Mouse (Mus musculus): ENCODE measurements around the gene Olfr1032. TPM values are rescaled to one million over a fixed set of nuclear protein-coding genes. Genes with fewer than 3 reads are reported as not detected.
A peak's percentile ranks its signal among the peaks of the same experiment; 100 is the strongest.
"Not testable (repeated sequence)": the region's sequence is repeated elsewhere in the genome, so short reads cannot be mapped to it uniquely, and the experiment has no call there.

Gene Olfr1032
- total and polyA plus RNA-seq, 3 experiments = not detected

- no peak within 1 kb of the TSS for H3K9ac ChIP-seq (ENCODE audit: control insufficient read depth, low read depth, low read length, poor library complexity, severe bottlenecking)
- H3K79me2 ChIP-seq (ENCODE audit: control insufficient read depth, insufficient read depth, low read length, poor library complexity) = no peaks in the 10 kb centered on the region
Observed at GRCm38 (mm10) chr2:85978976-85979375, 26.4 kb upstream of the Olfr1032 start, which contains the start of gene Olfr1030. TSS of gene Olfr1030 (plus strand) at chr2:85979276.

GRCm38 (mm10) chr2:85990004-85990403 lies 15.3 kb upstream of the Olfr1032 start, which contains the start of gene Olfr1031:
TSS of gene Olfr1031 (plus strand) at chr2:85990304.
- Histone ChIP-seq H3K79me2 (ENCODE audit: control insufficient read depth, insufficient read depth, low read length, poor library complexity) (no peaks in the 10 kb centered on the region), H3K36me3 (ENCODE audit: control insufficient read depth in 1 of 2, insufficient read depth in 2 of 2, low read length in 2 of 2) (no peaks in the 10 kb centered on the region), H3K27me3 (ENCODE audit: control insufficient read depth in 1 of 2, insufficient read depth in 2 of 2, low read length in 2 of 2) (no peaks in the 10 kb centered on the region)

More at GRCm38 (mm10) chr2:85978976-85979375, 26.4 kb upstream of the Olfr1032 start, which contains the start of gene Olfr1030:
- H3K4me3 ChIP-seq (ENCODE audit: control insufficient read depth in 1 of 2, insufficient read depth in 1 of 2, low read depth in 2 of 2, low read length in 2 of 2) = no peak within 1 kb of the TSS
- no peaks in the 10 kb centered on the region for H3K4me1 ChIP-seq (ENCODE audit: control insufficient read depth in 1 of 2, insufficient read depth in 2 of 2, low read length in 2 of 2)
- TF ChIP-seq NRF1 (IDR thresholded peaks at IDR 0.05; ENCODE audit: insufficient read depth, low read depth, low read length, poor library complexity, severe bottlenecking) (no peak), MEF2A (IDR thresholded peaks at IDR 0.05; ENCODE audit: extremely low read depth, insufficient replicate concordance, low read depth, low read length, poor library complexity, severe bottlenecking) (no peak), MAZ (IDR thresholded peaks at IDR 0.05; ENCODE audit: low read depth, low read length) (no peak), GATA1 (IDR thresholded peaks at IDR 0.05; ENCODE audit: low read depth, low read length) (no peak), GABPA (IDR thresholded peaks at IDR 0.05; ENCODE audit: low read depth, low read length) (no peak), UBTF (IDR thresholded peaks at IDR 0.05; ENCODE audit: borderline replicate concordance, insufficient read depth, low read depth, low read length) (no peak), MYB (IDR thresholded peaks at IDR 0.05; ENCODE audit: low read depth, low read length) (no peak), MAX (IDR thresholded peaks at IDR 0.05; ENCODE audit: low read length) (no peak), CHD2 (IDR thresholded peaks at IDR 0.05; ENCODE audit: low read length) (no peak), ZKSCAN1 (IDR thresholded peaks at IDR 0.05; ENCODE audit: low read depth, low read length) (no peak), NELFE (IDR thresholded peaks at IDR 0.05; ENCODE audit: low read depth, low read length) (no peak), TCF12 (IDR thresholded peaks at IDR 0.05; ENCODE audit: low read depth, low read length) (no peak), ZMIZ1 (IDR thresholded peaks at IDR 0.05; ENCODE audit: low read depth, low read length) (no peak), CTCF (IDR thresholded peaks at IDR 0.05 in 2 of 3, conservative IDR thresholded peaks at IDR 0.05 in 1 of 3; ENCODE audit: control insufficient read depth in 1 of 3, insufficient read depth in 1 of 3, low read depth in 2 of 3, low read length in 3 of 3, poor library complexity in 1 of 3, severe bottlenecking in 1 of 3) (no peak), CHD1 (IDR thresholded peaks at IDR 0.05; ENCODE audit: low read depth, low read length) (no peak), EP300 (IDR thresholded peaks at IDR 0.05; ENCODE audit: low read depth in 1 of 2, low read length in 2 of 2) (no peak), ELF1 (IDR thresholded peaks at IDR 0.05; ENCODE audit: low read depth, low read length) (no peak), SMC3 (IDR thresholded peaks at IDR 0.05; ENCODE audit: low read depth, low read length) (no peak)
- no peak for DNase-seq (ENCODE audit: low read depth, low spot score)
- H3K36me3 ChIP-seq (ENCODE audit: control insufficient read depth in 1 of 2, insufficient read depth in 2 of 2, low read length in 2 of 2) = no peaks in the 10 kb centered on the region
- H3K27ac ChIP-seq (ENCODE audit: control insufficient read depth, low read depth, low read length) = no peak within 1 kb of the TSS
- H3K27me3 ChIP-seq (ENCODE audit: control insufficient read depth in 1 of 2, insufficient read depth in 2 of 2, low read length in 2 of 2) = no peaks in the 10 kb centered on the region
- H3K9me3 ChIP-seq (replicated peaks; ENCODE audit: insufficient read depth, low read length) = no peaks in the 10 kb centered on the region

GRCm38 (mm10) chr2:86020406-86020805 lies 15.1 kb downstream of the Olfr1032 start, which contains the start of gene Olfr1033:
TSS of gene Olfr1033 (plus strand) at chr2:86020633.
- H3K36me3 ChIP-seq (ENCODE audit: control insufficient read depth in 1 of 2, insufficient read depth in 2 of 2, low read length in 2 of 2); DNase-seq (ENCODE audit: low read depth, low spot score); H3K9me3 ChIP-seq (replicated peaks; ENCODE audit: insufficient read depth, low read length); H3K9ac ChIP-seq (ENCODE audit: control insufficient read depth, low read depth, low read length, poor library complexity, severe bottlenecking); H3K79me2 ChIP-seq (ENCODE audit: control insufficient read depth, insufficient read depth, low read length, poor library complexity); H3K4me1 ChIP-seq (ENCODE audit: control insufficient read depth in 1 of 2, insufficient read depth in 2 of 2, low read length in 2 of 2); H3K27me3 ChIP-seq (ENCODE audit: control insufficient read depth in 1 of 2, insufficient read depth in 2 of 2, low read length in 2 of 2); H3K4me3 ChIP-seq (ENCODE audit: control insufficient read depth in 1 of 2, insufficient read depth in 1 of 2, low read depth in 2 of 2, low read length in 2 of 2): not testable (repeated sequence)
- H3K27ac ChIP-seq (ENCODE audit: control insufficient read depth, low read depth, low read length) = peak within 1 kb of the TSS; percentile 49; the same call in 1 of the 2 replicates

More at GRCm38 (mm10) chr2:85990004-85990403, 15.3 kb upstream of the Olfr1032 start, which contains the start of gene Olfr1031:
- Histone ChIP-seq H3K27ac (ENCODE audit: control insufficient read depth, low read depth, low read length) (no peak within 1 kb of the TSS), H3K9ac (ENCODE audit: control insufficient read depth, low read depth, low read length, poor library complexity, severe bottlenecking) (no peak within 1 kb of the TSS), H3K4me3 (ENCODE audit: control insufficient read depth in 1 of 2, insufficient read depth in 1 of 2, low read depth in 2 of 2, low read length in 2 of 2) (no peak within 1 kb of the TSS), H3K4me1 (ENCODE audit: control insufficient read depth in 1 of 2, insufficient read depth in 2 of 2, low read length in 2 of 2) (no peaks in the 10 kb centered on the region), H3K9me3 (replicated peaks; ENCODE audit: insufficient read depth, low read length) (no peaks in the 10 kb centered on the region)
- no peak for TF ChIP-seq TAL1 (IDR thresholded peaks at IDR 0.05; ENCODE audit: low read length)
- TF ChIP-seq TCF12 (IDR thresholded peaks at IDR 0.05; ENCODE audit: low read depth, low read length) = no peak
- no peak for TF ChIP-seq HCFC1 (IDR thresholded peaks at IDR 0.05; ENCODE audit: low read depth, low read length)
- no peak for TF ChIP-seq POLR2A (IDR thresholded peaks at IDR 0.05; ENCODE audit: control insufficient read depth in 1 of 2, insufficient read depth in 1 of 2, low read depth in 1 of 2, low read length in 2 of 2, poor library complexity in 1 of 2)
- no peak for TF ChIP-seq MYB (IDR thresholded peaks at IDR 0.05; ENCODE audit: low read depth, low read length)
- TF ChIP-seq USF1 (IDR thresholded peaks at IDR 0.05; ENCODE audit: low read depth, low read length) = no peak
- TF ChIP-seq CTCF (IDR thresholded peaks at IDR 0.05 in 2 of 3, conservative IDR thresholded peaks at IDR 0.05 in 1 of 3; ENCODE audit: control insufficient read depth in 1 of 3, insufficient read depth in 1 of 3, low read depth in 2 of 3, low read length in 3 of 3, poor library complexity in 1 of 3, severe bottlenecking in 1 of 3) = no peak
- TF ChIP-seq JUND (IDR thresholded peaks at IDR 0.05; ENCODE audit: low read depth, low read length) = no peak
- no peak for TF ChIP-seq MAZ (IDR thresholded peaks at IDR 0.05; ENCODE audit: low read depth, low read length)
- no peak for TF ChIP-seq EP300 (IDR thresholded peaks at IDR 0.05; ENCODE audit: low read depth in 1 of 2, low read length in 2 of 2)
- no peak for TF ChIP-seq SIN3A (IDR thresholded peaks at IDR 0.05; ENCODE audit: low read length)
- no peak for TF ChIP-seq USF2 (IDR thresholded peaks at IDR 0.05; ENCODE audit: borderline replicate concordance in 1 of 2, insufficient read depth in 1 of 2, low read depth in 1 of 2, low read length in 2 of 2)
- TF ChIP-seq ZNF384 (IDR thresholded peaks at IDR 0.05; ENCODE audit: low read depth, low read length) = no peak
- TF ChIP-seq GABPA (IDR thresholded peaks at IDR 0.05; ENCODE audit: low read depth, low read length) = no peak
- TF ChIP-seq ETS1 (IDR thresholded peaks at IDR 0.05; ENCODE audit: low read depth, low read length) = no peak
- TF ChIP-seq CHD2 (IDR thresholded peaks at IDR 0.05; ENCODE audit: low read length) = no peak
- TF ChIP-seq ZMIZ1 (IDR thresholded peaks at IDR 0.05; ENCODE audit: low read depth, low read length) = no peak
- no peak for TF ChIP-seq ZKSCAN1 (IDR thresholded peaks at IDR 0.05; ENCODE audit: low read depth, low read length)
- TF ChIP-seq NRF1 (IDR thresholded peaks at IDR 0.05; ENCODE audit: insufficient read depth, low read depth, low read length, poor library complexity, severe bottlenecking) = no peak
- no peak for TF ChIP-seq MXI1 (IDR thresholded peaks at IDR 0.05; ENCODE audit: low read depth, low read length)
- DNase-seq (ENCODE audit: low read depth, low spot score) = no peak

Data from MEL (cell line).